Mouse (Mus musculus): ENCODE data around the gene B230118H07Rik.

DNA sequence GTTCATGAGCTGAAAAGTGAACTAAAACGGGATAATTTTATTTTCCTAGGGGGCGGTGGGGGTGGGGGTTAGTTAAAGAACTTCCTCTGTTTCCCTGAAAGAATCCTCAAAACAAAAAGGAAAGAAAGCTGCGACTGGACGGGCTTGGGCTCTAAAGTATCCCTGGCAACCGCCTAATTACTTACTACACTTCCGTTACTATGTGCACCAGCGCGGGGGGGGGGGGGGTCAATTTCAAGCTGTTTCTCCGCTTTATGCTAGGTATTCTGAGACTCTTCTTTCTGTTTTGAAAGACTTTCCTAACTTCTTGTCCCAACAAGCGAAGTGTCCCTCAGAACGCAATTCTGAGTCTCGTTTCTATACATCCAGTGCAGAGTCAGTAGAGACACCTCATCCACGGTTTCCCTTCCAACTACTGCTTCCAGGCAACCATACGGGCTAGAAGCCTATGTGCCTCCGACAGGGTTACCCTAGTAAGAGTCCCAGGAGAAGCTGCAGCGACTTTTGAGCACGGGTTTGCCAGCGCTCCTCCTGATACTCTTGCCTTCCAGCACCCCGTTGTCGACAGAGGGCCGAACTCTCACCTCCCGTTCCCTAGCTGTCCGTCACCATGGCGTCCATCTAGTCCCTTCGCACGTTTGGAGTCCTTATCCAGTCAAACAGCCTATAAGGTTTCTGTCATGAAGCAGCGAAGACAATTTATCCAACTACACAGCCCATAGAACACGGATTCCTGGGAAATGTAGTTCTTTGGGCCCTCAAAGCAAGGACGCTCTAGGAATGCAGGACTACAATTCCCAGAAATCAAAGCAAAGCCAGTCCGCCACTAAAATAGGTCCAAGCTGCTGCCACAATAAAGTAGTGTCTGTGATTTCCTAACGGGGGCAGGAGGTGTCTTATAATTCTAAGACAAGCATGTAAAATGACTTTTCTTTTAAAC lies 20.8 kb downstream of the B230118H07Rik start:
- TF ChIP-seq CTCF (IDR thresholded peaks at IDR 0.05; ENCODE audit: low read depth, low read length) (no peak), EP300 (IDR thresholded peaks at IDR 0.05; ENCODE audit: insufficient read depth, low read depth, low read length) (no peak), POLR2A (IDR thresholded peaks at IDR 0.05; ENCODE audit: insufficient read depth, low read length) (no peak)
